Mouse (Mus musculus): ENCODE measurements around the gene Per1.
A peak's percentile ranks its signal among the peaks of the same experiment; 100 is the strongest.

Gene Per1

DNA sequence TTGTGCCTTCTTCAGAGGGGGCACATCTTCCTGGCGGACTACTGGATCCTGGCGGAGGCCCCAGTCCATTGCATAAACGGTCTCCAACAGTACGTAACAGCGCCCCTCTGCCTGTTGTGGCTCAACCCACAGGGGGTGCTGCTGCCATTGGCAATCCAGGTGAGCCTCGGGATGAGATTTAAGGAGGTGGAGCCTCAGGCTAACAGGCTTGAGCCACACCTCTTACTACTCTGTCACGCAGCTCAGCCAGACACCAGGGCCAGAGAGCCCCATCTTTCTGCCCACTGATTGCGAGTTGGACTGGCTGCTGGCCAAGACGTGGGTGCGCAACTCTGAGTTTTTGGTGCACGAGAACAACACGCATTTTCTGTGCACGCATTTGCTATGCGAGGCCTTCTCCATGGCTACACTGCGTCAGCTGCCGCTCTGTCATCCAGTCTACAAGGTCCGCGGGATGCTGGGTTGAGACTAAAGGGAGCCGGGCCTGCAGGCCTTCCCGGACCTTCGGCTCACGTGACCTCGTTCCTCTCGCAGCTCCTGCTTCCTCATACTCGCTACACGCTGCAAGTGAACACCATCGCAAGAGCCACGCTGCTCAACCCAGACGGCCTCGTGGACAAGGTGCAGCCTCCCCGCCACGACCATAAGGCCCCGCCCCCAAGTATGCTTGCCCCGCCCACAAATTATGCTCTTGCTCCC, 39.1 kb downstream of the Per1 start:
- DNase-seq (ENCODE audit: low spot score): no peak

DNA sequence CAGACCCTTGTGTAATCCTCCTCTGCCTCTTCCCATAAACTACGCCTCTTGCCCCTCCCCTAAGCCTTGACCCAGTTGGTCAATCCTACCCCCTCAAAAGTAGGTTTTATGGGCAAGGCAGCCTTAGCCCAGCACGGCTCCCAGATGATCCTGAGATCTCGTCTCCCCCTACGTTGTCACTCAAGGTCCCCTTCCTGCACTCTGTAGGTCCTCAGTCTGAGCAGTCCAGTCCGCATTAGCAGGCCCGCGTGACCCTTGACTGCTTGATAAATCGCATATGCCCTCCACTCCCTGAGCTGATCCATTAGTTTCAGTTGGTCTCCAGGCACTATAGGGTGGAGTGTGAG, 39.6 kb downstream of the Per1 start:
- no peak for DNase-seq (ENCODE audit: low spot score)

DNA sequence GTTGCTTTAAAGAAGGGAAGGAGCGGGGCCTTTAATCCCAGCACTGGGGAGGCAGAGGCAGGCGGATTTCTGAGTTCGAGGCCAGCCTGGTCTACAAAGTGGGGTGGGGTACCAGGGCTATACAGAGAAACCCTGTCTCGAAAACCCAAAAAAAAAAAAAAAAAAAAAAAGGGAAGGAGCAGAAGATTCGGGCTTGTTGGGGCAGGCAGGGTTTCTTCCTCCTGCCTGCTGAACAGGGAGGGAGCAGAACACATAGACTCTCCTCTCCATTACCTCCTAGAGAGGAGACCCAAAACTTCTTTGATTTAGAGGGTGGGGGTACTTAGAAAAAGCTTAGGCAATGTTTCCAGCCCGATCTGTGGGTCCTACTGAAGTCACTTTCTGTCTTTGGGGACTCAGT, 40.3 kb downstream of the Per1 start:
- DNase-seq (ENCODE audit: low spot score): no peak

DNA sequence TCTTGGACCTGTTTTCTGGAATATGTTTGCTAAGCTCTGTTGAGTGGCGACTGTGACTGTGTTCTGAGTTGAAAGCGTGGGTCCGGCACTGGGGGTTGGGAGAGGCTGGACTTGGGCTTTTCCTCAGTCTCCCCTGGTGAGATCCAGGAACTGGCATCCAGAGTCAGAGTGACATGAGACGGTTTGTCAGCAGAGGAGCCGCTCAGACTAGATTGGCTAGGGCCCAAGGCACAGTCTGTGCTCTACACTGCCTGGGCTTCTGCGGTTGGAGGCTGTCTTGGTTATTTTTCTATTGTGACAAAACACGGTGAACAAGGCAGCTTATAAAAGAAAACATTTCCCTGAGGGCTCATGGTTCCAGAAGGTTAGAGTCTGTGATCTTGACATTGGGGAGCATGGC, 52.5 kb downstream of the Per1 start:
- no peak for DNase-seq (ENCODE audit: low spot score)

DNA sequence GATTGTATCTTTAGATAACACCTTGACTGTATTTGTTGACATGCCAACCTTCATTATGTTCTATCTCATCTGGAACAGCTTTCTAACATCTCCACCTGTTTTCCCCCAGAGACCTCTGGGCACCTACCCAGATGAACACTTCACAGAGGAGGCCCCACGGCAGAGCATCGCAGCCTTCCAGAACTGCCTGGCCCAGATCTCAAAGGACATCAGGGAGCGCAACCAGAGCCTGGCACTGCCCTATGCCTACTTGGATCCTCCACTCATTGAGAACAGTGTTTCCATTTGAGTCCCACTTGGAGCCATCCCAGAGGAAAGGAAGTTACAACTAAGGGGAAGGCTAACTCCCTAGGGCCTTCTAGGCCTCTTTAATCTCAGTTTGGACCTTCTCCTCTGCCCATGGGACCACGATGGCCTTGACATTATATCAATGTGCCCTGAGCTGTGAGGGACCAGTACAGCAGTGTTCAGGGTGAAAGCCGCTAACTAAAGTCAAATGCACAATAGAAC, 53.5 kb downstream of the Per1 start:
- peak; percentile 22 for DNase-seq (ENCODE audit: low spot score)

DNA sequence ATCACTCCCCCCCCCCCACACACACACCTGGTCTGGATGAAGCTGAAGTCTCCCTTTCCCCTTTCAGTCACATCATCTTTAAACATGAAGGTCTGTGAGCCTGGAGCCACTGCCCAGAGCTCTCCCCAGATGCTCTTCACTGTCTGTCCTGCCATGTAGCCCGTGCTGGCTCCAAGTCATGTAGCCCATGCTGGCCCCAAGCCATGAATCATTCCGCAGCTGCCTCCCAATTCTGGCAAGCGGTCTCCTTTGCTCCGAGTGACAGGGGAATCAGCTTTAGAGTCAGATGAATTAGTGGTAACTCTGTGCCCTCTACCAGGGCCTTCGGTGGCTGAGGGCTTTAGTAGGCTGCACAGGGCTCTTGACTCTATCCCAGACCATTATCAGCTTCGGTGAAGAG, 54.7 kb downstream of the Per1 start:
- no peak for DNase-seq (ENCODE audit: low spot score)

DNA sequence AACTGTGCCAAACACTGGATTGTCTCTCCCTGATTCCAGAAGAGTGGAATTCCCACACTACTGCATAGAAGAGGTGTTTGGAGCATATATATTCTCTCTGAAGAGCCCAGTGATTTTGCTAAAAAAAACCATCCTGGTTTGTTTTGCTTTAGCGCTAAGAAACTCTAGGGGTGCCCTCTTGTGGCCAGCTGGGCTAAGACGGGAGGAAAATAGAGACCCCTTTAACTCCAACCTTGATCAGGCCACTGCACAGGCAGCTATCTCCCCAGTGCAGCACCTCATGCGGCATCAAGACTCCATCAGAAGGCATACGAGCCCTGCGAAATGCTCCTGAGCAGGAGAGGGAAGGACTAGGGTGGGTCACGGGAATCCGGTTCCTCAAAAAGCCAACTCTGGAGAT, 55.4 kb downstream of the Per1 start:
- peak; percentile 55 for DNase-seq (ENCODE audit: low spot score)

DNA sequence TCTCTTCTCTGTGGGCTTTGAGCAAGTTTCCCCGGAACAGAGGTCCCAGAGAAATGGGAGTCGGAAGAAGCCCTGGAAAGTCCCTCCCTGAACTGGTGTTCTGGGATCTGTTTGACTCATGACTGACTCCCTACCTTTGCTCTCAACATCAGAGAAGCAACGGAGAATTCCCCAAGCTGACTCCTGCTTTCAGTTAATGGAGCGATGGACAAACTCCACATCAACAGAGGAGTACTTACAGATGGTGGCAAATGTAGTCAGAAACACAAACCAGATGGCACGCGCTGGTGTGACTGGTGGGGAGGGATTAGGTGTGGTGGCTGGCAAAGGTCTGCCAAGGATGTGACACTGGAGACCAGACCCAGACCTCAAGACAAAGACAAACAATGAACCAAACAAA, 56.0 kb downstream of the Per1 start:
- DNase-seq (ENCODE audit: low spot score): no peak

DNA sequence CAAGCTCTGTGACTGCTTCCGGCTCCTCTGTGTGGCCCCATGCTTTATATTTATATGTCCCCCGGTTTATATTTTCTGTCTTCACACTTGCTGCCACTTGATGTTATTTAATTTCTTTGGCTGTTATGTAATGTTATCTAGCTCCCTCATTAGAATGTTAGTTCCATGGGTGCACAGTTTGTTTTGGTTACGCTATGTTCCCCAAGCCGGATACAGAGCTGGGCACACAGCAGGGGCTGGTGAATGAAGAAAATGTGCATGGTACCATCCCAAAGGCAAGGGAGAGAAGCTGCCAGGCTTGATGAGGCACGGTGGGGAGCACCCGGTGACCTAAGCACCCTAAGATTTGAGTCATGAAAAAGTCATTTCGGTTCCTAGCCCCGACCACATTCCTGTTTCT, 58.8 kb downstream of the Per1 start:
- no peak for DNase-seq (ENCODE audit: low spot score)

DNA sequence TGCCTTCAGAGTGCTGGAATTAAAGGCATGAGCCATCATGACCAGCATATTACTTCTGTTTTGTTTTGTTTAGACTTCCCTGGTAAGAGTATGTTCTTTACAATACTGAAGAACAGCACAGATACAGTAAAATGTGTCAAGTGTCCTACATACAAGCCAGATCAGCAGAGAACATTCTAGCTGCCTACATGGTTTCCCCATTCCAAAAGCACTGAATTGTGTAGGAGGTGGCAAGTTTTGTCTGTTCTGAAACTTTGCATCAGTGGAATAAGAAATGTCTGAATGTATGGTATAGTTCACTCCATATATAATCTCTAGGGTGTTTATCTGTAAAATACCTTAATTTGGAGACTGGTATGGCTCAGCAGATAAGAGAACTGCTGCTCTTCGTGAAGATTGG, 60.3 kb downstream of the Per1 start:
- DNase-seq (ENCODE audit: low spot score): no peak

DNA sequence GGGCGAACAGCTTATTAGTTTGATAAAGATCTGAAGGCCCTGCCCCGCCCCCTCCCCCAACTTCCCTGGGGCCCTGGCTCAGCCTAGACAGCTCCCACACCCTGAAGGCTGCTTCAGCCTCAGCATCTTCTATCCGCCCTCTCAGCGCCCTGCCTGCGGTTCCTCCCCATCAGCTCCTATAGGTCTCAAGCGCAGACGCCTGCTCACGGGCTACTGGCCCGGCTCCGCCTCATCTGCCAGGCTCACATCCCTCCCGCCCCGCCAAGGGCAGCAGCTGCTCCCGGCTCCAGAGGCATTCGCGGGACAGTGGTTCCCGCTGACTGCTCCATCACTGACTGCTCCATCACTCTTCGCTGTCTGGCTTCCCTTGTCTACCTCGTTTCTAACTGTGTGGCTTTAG, 61.8 kb downstream of the Per1 start, which contains the start of gene Alox12b:
TSS of gene Alox12b (plus strand) at position 190 of the 400 bp plus-strand sequence.
- no peak for DNase-seq (ENCODE audit: low spot score)

Data from adipocyte (in vitro differentiated cells).